10 mouse cellular contexts compared by ENCODE assay signal in genomic region chr10:99164871-99165477, GRCm38 (mm10). TPM values are rescaled to one million over a fixed set of nuclear protein-coding genes. Genes with fewer than 3 reads are reported as not detected.
A peak's percentile ranks its signal among the peaks of the same experiment; 100 is the strongest.
DNase-seq lines count a peak whose midpoint lies in the region; ATAC-seq lines count a peak whose summit lies in the region.
"Had no signal": no experiment of that assay in that cellular context is flagged by ENCODE, and none has a peak within 500 bp of the region (broad histone marks: within the 10 kb centered on the region; RNA-seq: fewer than 3 reads in every experiment).

No protein-coding gene starts in this region.

- 0 out of 2 replicates have a peak overlapping the region, but pooled peaks have one; percentile 50 for H3K27ac ChIP-seq in hindbrain, embryonic 10.5 days
- H3K27ac ChIP-seq in limb, embryonic 10.5 days, result peak overlapping the region; percentile 58; the same call in 1 of the 2 replicates
- H3K27ac ChIP-seq in midbrain, embryonic 13.5 days, result no peak overlapping the region

- DNase-seq in 416B (ENCODE audit: low read depth), result peak; percentile 78
- DNase-seq in CD4-positive, CD25-positive, alpha-beta regulatory T cell, adult 2 months (ENCODE audit: low read depth, low spot score), result peak; percentile 81
- peak; percentile 77 for DNase-seq in embryo, embryonic 11 days
- DNase-seq in hindbrain, embryonic 10.5 days (ENCODE audit: low spot score), result peak; percentile 25
- peak; percentile 49 for DNase-seq in limb, embryonic 10.5 days (ENCODE audit: low spot score)
- DNase-seq in spleen, postnatal 4 days (ENCODE audit: low spot score in 2 of 2), result no peak
- DNase-seq in adrenal gland, postnatal 25 days, result no peak

- H3K36me3 ChIP-seq in hindbrain, embryonic 10.5 days, result peaks cover 11% of the 10 kb centered on the region
- peaks cover 16% of the 10 kb centered on the region for H3K36me3 ChIP-seq in limb, embryonic 10.5 days
- peaks cover 3% of the 10 kb centered on the region for H3K36me3 ChIP-seq in midbrain, embryonic 13.5 days

- 52% methylated on average over 13 of the region's 13 CpGs for WGBS in hindbrain, embryonic 10.5 days
- 51% methylated on average over 13 of the region's 13 CpGs for WGBS in limb, embryonic 10.5 days
- 30% methylated on average over 13 of the region's 13 CpGs for WGBS in midbrain, embryonic 13.5 days

- no peak overlapping the region for H3K9ac ChIP-seq in midbrain, embryonic 13.5 days (replicated peaks)

- ATAC-seq in midbrain, embryonic 13.5 days, result peak; percentile 75

- H3K4me1 ChIP-seq in hindbrain, embryonic 10.5 days (replicated peaks), result peaks cover 18% of the 10 kb centered on the region; the same call in 1 of the 2 replicates
- peaks cover 30% of the 10 kb centered on the region for H3K4me1 ChIP-seq in limb, embryonic 10.5 days
- 0 out of 2 replicates have a peak, but pooled peaks cover 6% of the 10 kb centered on the region for H3K4me1 ChIP-seq in midbrain, embryonic 13.5 days (replicated peaks)

- no peak overlapping the region for H3K4me3 ChIP-seq in hindbrain, embryonic 10.5 days
- no peak overlapping the region for H3K4me3 ChIP-seq in limb, embryonic 10.5 days
- H3K4me3 ChIP-seq in midbrain, embryonic 13.5 days (replicated peaks), result no peak overlapping the region
- H3K4me3 ChIP-seq: erythroblast, embryonic 14.5 days had no signal

- H3K4me2 ChIP-seq in midbrain, embryonic 13.5 days (replicated peaks), result no peak overlapping the region

- no peaks in the 10 kb centered on the region for H3K9me3 ChIP-seq in hindbrain, embryonic 10.5 days
- no peaks in the 10 kb centered on the region for H3K9me3 ChIP-seq in limb, embryonic 10.5 days (replicated peaks)
- H3K9me3 ChIP-seq in midbrain, embryonic 13.5 days, result no peaks in the 10 kb centered on the region

- no peaks in the 10 kb centered on the region for H3K27me3 ChIP-seq in hindbrain, embryonic 10.5 days (ENCODE audit: insufficient read depth, poor library complexity, severe bottlenecking)
- no peaks in the 10 kb centered on the region for H3K27me3 ChIP-seq in limb, embryonic 10.5 days (ENCODE audit: low read depth, poor library complexity, severe bottlenecking)
- H3K27me3 ChIP-seq in midbrain, embryonic 13.5 days, result no peaks in the 10 kb centered on the region

RNA-seq across cellular contexts. Expression of gene Phxr2, which starts 38.8 kb away (rescaled TPM):
- polyA plus RNA-seq in hindbrain, embryonic 10.5 days (2016; fragmentation: Nextera tagmentation; extraction: Ambion mirVana), result 0.24 TPM in 1 of 2 replicates, not detected in the other
- 0.20 TPM in 1 of 2 replicates, not detected in the other for polyA plus RNA-seq in limb, embryonic 10.5 days (2016; fragmentation: Nextera tagmentation; extraction: Ambion mirVana)
- not detected in 2 replicates for polyA plus RNA-seq in midbrain, embryonic 13.5 days (2015; fragmentation: Nextera tagmentation; extraction: Ambion mirVana)
- not detected in 2 replicates for total RNA-seq in adrenal gland, postnatal 25 days (2021)
- polyA plus RNA-seq: erythroblast, embryonic 14.5 days; liver, embryonic 16.5 days had no signal

RNA-seq across cellular contexts. Expression of gene Galnt4, which starts 57.0 kb away (rescaled TPM):
- 3.5 and 4.4 TPM in 2 replicates for polyA plus RNA-seq in hindbrain, embryonic 10.5 days (2016; fragmentation: Nextera tagmentation; extraction: Ambion mirVana)
- 5.7 and 6.0 TPM in 2 replicates for polyA plus RNA-seq in limb, embryonic 10.5 days (2016; fragmentation: Nextera tagmentation; extraction: Ambion mirVana)
- polyA plus RNA-seq in midbrain, embryonic 13.5 days (2015; fragmentation: Nextera tagmentation; extraction: Ambion mirVana), result 3.4 TPM in 2 replicates
- 7.4 and 9.2 TPM in 2 replicates for total RNA-seq in adrenal gland, postnatal 25 days (2021)

RNA-seq across cellular contexts. Expression of gene Poc1b, which starts 58.1 kb away (rescaled TPM):
- 27.6 and 33.4 TPM in 2 replicates for polyA plus RNA-seq in hindbrain, embryonic 10.5 days (2016; fragmentation: Nextera tagmentation; extraction: Ambion mirVana)
- 39.2 and 39.9 TPM in 2 replicates for polyA plus RNA-seq in limb, embryonic 10.5 days (2016; fragmentation: Nextera tagmentation; extraction: Ambion mirVana)
- polyA plus RNA-seq in midbrain, embryonic 13.5 days (2015; fragmentation: Nextera tagmentation; extraction: Ambion mirVana), result 12.8 and 13.7 TPM in 2 replicates
- 16.2 and 18.2 TPM in 2 replicates for total RNA-seq in adrenal gland, postnatal 25 days (2021)

Comparison
In these comparisons a context has a peak if more than half of its experiments do, and no peak if none do; other contexts are left out.
1. DNase-seq: peak in 416B (single experiment), CD4-positive, CD25-positive, alpha-beta regulatory T cell, adult 2 months (single experiment), embryo, embryonic 11 days (single experiment), hindbrain, embryonic 10.5 days (single experiment) and limb, embryonic 10.5 days (single experiment); none in spleen, postnatal 4 days (0 of 2) and adrenal gland, postnatal 25 days (single experiment).